Mouse (Mus musculus) erythroblast, adult 5-6 weeks (primary cell): ENCODE measurements around the gene Slc30a5. TPM values are rescaled to one million over a fixed set of nuclear protein-coding genes. Genes with fewer than 3 reads are reported as not detected.
"Not testable (repeated sequence)": the region's sequence is repeated elsewhere in the genome, so short reads cannot be mapped to it uniquely, and the experiment has no call there.

Experiments
- ATAC-seq: replicated peaks from 2 replicates; pipeline ENCODE4 v1.8.0; 2016; ENCODE audit warnings: moderate number of reproducible peaks, mild to moderate bottlenecking, moderate TSS enrichment, inconsistent platforms; ENCODE audit not compliant: poor library complexity, low FRiP score, severe bottlenecking
- total RNA-seq, 2 experiments: library from RNA; stranded (forward) in 1 of 2; stranded (reverse) in 1 of 2; fragments of 150-400 nt in 1 of 2; fragments of 200-764, 138-1000 nt in 1 of 2; gene quantifications; 2 replicates each; pipeline versions ENCODE4 v1.2.3 to v1.2.4; 2015 to 2017; ENCODE audit warnings: low replicate concordance in 2 of 2

The Slc30a5 gene
- total RNA-seq (2015; ENCODE audit: low replicate concordance) = 22.8 and 38.6 TPM in 2 replicates
- 16.2 and 17.9 TPM in 2 replicates for total RNA-seq (2017; ENCODE audit: low replicate concordance)

GRCm38 (mm10) chr13:100832741-100833639, at the start of gene Slc30a5:
Gene Slc30a5 (minus strand): TSS chr13:100833427.
- peak; percentile 97 for ATAC-seq

- ATAC-seq = no peak
Observed at GRCm38 (mm10) chr13:100881944-100882343, 48.7 kb upstream of the Slc30a5 start.

GRCm38 (mm10) chr13:100879806-100880205, 46.6 kb upstream of the Slc30a5 start:
- no peak for ATAC-seq

- no peak for ATAC-seq
Observed at GRCm38 (mm10) chr13:100879326-100879725, 46.1 kb upstream of the Slc30a5 start.

- ATAC-seq = no peak
Observed at GRCm38 (mm10) chr13:100878264-100878663, 45.0 kb upstream of the Slc30a5 start.

GRCm38 (mm10) chr13:100877703-100878102, 44.5 kb upstream of the Slc30a5 start:
- no peak for ATAC-seq

GRCm38 (mm10) chr13:100875103-100875502, 41.9 kb upstream of the Slc30a5 start:
- ATAC-seq = no peak

- no peak for ATAC-seq
Observed at GRCm38 (mm10) chr13:100874588-100874987, 41.4 kb upstream of the Slc30a5 start.

- ATAC-seq = no peak
Observed at GRCm38 (mm10) chr13:100873530-100873929, 40.3 kb upstream of the Slc30a5 start.

GRCm38 (mm10) chr13:100871445-100872171, 38.4 kb upstream of the Slc30a5 start:
- ATAC-seq = no peak

GRCm38 (mm10) chr13:100869813-100870212, 36.6 kb upstream of the Slc30a5 start:
- ATAC-seq = no peak

- ATAC-seq = peak; percentile 62; the same call in 1 of the 2 replicates
Observed at GRCm38 (mm10) chr13:100866311-100866710, 33.1 kb upstream of the Slc30a5 start.

- ATAC-seq = peak; percentile 74
Observed at GRCm38 (mm10) chr13:100865744-100866143, 32.5 kb upstream of the Slc30a5 start.

- ATAC-seq = not testable (repeated sequence)
Observed at GRCm38 (mm10) chr13:100863914-100864313, 30.7 kb upstream of the Slc30a5 start.

GRCm38 (mm10) chr13:100859117-100859516, 25.9 kb upstream of the Slc30a5 start:
- no peak for ATAC-seq

- peak; percentile 86 for ATAC-seq
Observed at GRCm38 (mm10) chr13:100854174-100854573, 20.9 kb upstream of the Slc30a5 start.

GRCm38 (mm10) chr13:100853120-100853519, 19.9 kb upstream of the Slc30a5 start:
- ATAC-seq = no peak

GRCm38 (mm10) chr13:100849137-100849536, 15.9 kb upstream of the Slc30a5 start:
- ATAC-seq = no peak

GRCm38 (mm10) chr13:100846891-100847579, 13.8 kb upstream of the Slc30a5 start:
- no peak for ATAC-seq

- no peak for ATAC-seq
Observed at GRCm38 (mm10) chr13:100846254-100846653, 13.0 kb upstream of the Slc30a5 start.
